Mouse (Mus musculus): ENCODE measurements at regions not wholly inside any gene's neighbourhood (a gene's known extent, or its start where the extent isn't known, plus 50 kb on each side); places are given as distances from the start of the nearest gene placed in this dataset.

DNA sequence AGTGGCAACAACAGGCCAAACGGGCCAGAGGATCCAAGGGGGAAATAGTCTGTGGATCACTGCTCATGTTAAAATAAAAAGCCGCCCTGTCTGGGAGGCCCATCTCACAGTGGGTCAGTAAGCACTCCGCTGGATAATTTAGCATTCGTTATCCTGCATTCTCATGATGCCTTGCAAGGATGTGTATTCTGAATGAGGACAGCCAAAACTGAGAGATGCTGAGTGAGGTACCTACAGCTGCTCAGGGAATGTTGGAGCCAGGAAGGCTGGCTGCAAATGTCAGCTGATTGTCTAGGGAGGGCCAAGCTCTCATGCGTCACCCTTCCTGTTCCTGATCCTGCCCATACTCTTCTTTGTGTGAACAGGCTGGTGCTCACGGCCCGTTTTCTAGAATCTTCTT, 489.1 kb upstream of the Gm19410 start:
- Histone ChIP-seq H3K27ac (ENCODE audit: control insufficient read depth, low read depth, low read length) (no peak overlapping the region), H3K4me3 (ENCODE audit: control insufficient read depth in 1 of 2, insufficient read depth in 1 of 2, low read depth in 2 of 2, low read length in 2 of 2) (no peak overlapping the region), H3K79me2 (ENCODE audit: control insufficient read depth, insufficient read depth, low read length, poor library complexity) (no peaks in the 10 kb centered on the region), H3K27me3 (ENCODE audit: control insufficient read depth in 1 of 2, insufficient read depth in 2 of 2, low read length in 2 of 2) (no peaks in the 10 kb centered on the region), H3K4me1 (ENCODE audit: control insufficient read depth in 1 of 2, insufficient read depth in 2 of 2, low read length in 2 of 2) (no peaks in the 10 kb centered on the region), H3K36me3 (ENCODE audit: control insufficient read depth in 1 of 2, insufficient read depth in 2 of 2, low read length in 2 of 2) (no peaks in the 10 kb centered on the region), H3K9me3 (replicated peaks; ENCODE audit: insufficient read depth, low read length) (no peaks in the 10 kb centered on the region), H3K9ac (ENCODE audit: control insufficient read depth, low read depth, low read length, poor library complexity, severe bottlenecking) (no peak overlapping the region)
- DNase-seq (ENCODE audit: low read depth, low spot score): no peak
- no peak for TF ChIP-seq SIN3A (IDR thresholded peaks at IDR 0.05; ENCODE audit: low read length)
- TF ChIP-seq POLR2A (IDR thresholded peaks at IDR 0.05; ENCODE audit: control insufficient read depth in 1 of 2, insufficient read depth in 1 of 2, low read depth in 1 of 2, low read length in 2 of 2, poor library complexity in 1 of 2): no peak
- no peak for TF ChIP-seq E2F4 (IDR thresholded peaks at IDR 0.05; ENCODE audit: borderline replicate concordance, low read depth, low read length)
- TF ChIP-seq ETS1 (IDR thresholded peaks at IDR 0.05; ENCODE audit: low read depth, low read length): no peak

- Histone ChIP-seq H3K9ac (ENCODE audit: control insufficient read depth, low read depth, low read length, poor library complexity, severe bottlenecking) (no peak overlapping the region), H3K79me2 (ENCODE audit: control insufficient read depth, insufficient read depth, low read length, poor library complexity) (no peaks in the 10 kb centered on the region), H3K9me3 (replicated peaks; ENCODE audit: insufficient read depth, low read length) (no peaks in the 10 kb centered on the region), H3K36me3 (ENCODE audit: control insufficient read depth in 1 of 2, insufficient read depth in 2 of 2, low read length in 2 of 2) (no peaks in the 10 kb centered on the region), H3K4me3 (ENCODE audit: control insufficient read depth in 1 of 2, insufficient read depth in 1 of 2, low read depth in 2 of 2, low read length in 2 of 2) (no peak overlapping the region), H3K27ac (ENCODE audit: control insufficient read depth, low read depth, low read length) (no peak overlapping the region), H3K4me1 (ENCODE audit: control insufficient read depth in 1 of 2, insufficient read depth in 2 of 2, low read length in 2 of 2) (no peaks in the 10 kb centered on the region), H3K27me3 (ENCODE audit: control insufficient read depth in 1 of 2, insufficient read depth in 2 of 2, low read length in 2 of 2) (no peaks in the 10 kb centered on the region)
- DNase-seq (ENCODE audit: low read depth, low spot score): no peak
- TF ChIP-seq POLR2AphosphoS5 (IDR thresholded peaks at IDR 0.05; ENCODE audit: borderline replicate concordance, low read depth, low read length): no peak
- TF ChIP-seq SIN3A (IDR thresholded peaks at IDR 0.05; ENCODE audit: low read length): no peak
- no peak for TF ChIP-seq ZNF384 (IDR thresholded peaks at IDR 0.05; ENCODE audit: low read depth, low read length)
- TF ChIP-seq CTCF (IDR thresholded peaks at IDR 0.05 in 2 of 3, conservative IDR thresholded peaks at IDR 0.05 in 1 of 3; ENCODE audit: control insufficient read depth in 1 of 3, insufficient read depth in 1 of 3, low read depth in 2 of 3, low read length in 3 of 3, poor library complexity in 1 of 3, severe bottlenecking in 1 of 3): no peak
- TF ChIP-seq MAX (IDR thresholded peaks at IDR 0.05; ENCODE audit: low read length): no peak
- TF ChIP-seq TCF12 (IDR thresholded peaks at IDR 0.05; ENCODE audit: low read depth, low read length): no peak
- TF ChIP-seq CHD1 (IDR thresholded peaks at IDR 0.05; ENCODE audit: low read depth, low read length): no peak
- TF ChIP-seq RCOR1 (IDR thresholded peaks at IDR 0.05; ENCODE audit: low read depth, low read length): no peak
- TF ChIP-seq USF2 (IDR thresholded peaks at IDR 0.05; ENCODE audit: borderline replicate concordance in 1 of 2, insufficient read depth in 1 of 2, low read depth in 1 of 2, low read length in 2 of 2): no peak
- no peak for TF ChIP-seq TBP (IDR thresholded peaks at IDR 0.05; ENCODE audit: low read depth, low read length)
- TF ChIP-seq RAD21 (IDR thresholded peaks at IDR 0.05; ENCODE audit: low read depth, low read length): no peak
- TF ChIP-seq MEF2A (IDR thresholded peaks at IDR 0.05; ENCODE audit: extremely low read depth, insufficient replicate concordance, low read depth, low read length, poor library complexity, severe bottlenecking): no peak
- no peak for TF ChIP-seq BHLHE40 (IDR thresholded peaks at IDR 0.05; ENCODE audit: borderline replicate concordance, low read depth, low read length)
Observed at GRCm38 (mm10) chr8:35278946-35279345, 486.6 kb upstream of the Gm19410 start.
